Mouse (Mus musculus) embryo, embryonic 10.5 days (tissue): ENCODE data around the gene Olfr1259.
"Not testable (repeated sequence)": the region's sequence is repeated elsewhere in the genome, so short reads cannot be mapped to it uniquely, and the experiment has no call there.

Experiments used
- DNase-seq: peaks from one replicate; pipeline ENCODE4 v3.0.0-alpha.2; 2015; ENCODE audit warnings: low spot score

Olfr1259 gene

GRCm38 (mm10) chr2:89948564-89948963 is at the start of gene Olfr1259:
Olfr1259 (minus strand) TSS chr2:89948664.
- DNase-seq = no peak

GRCm38 (mm10) chr2:89990921-89991320 is 42.5 kb upstream of the Olfr1259 start, which contains the start of gene Olfr1261:
Olfr1261 (plus strand) TSS chr2:89991221.
- no peak for DNase-seq

GRCm38 (mm10) chr2:89977709-89978108 is 29.2 kb upstream of the Olfr1259 start:
- DNase-seq = no peak

- no peak for DNase-seq
Measured at GRCm38 (mm10) chr2:89974184-89974583, 25.7 kb upstream of the Olfr1259 start, which contains the start of gene Olfr1260. Olfr1260 (plus strand) TSS chr2:89974340.

GRCm38 (mm10) chr2:89927009-89927408 is 21.5 kb downstream of the Olfr1259 start, which contains the start of gene Olfr1258:
Olfr1258 (plus strand) TSS chr2:89927309.
- no peak for DNase-seq

GRCm38 (mm10) chr2:89912616-89913015 is 35.8 kb downstream of the Olfr1259 start:
- not testable (repeated sequence) for DNase-seq
